Mouse (Mus musculus) limb, embryonic 10.5 days (tissue): Measurements from ENCODE around the gene Nup188. TPM values are rescaled to one million over a fixed set of nuclear protein-coding genes. Genes with fewer than 3 reads are reported as not detected.
A peak's percentile ranks its signal among the peaks of the same experiment; 100 is the strongest.

Experiments
- DNase-seq: peaks from one replicate; pipeline ENCODE4 v3.0.0-alpha.2; 2017; ENCODE audit warnings: low spot score
- H3K27ac ChIP-seq: fragments of 300-500 bp; sonication (generic); 2 replicates; pipeline ENCODE4 v1.5.1; 2016; ENCODE audit warnings: mild to moderate bottlenecking
- H3K27me3 ChIP-seq: fragments of 300-500 bp; sonication (generic); 2 replicates; pipeline ENCODE4 v1.6.1; 2016; ENCODE audit warnings: low read depth, mild to moderate bottlenecking; ENCODE audit not compliant: poor library complexity, severe bottlenecking
- H3K36me3 ChIP-seq: fragments of 300-500 bp; sonication (generic); 2 replicates; pipeline ENCODE4 v1.6.1; 2016; ENCODE audit warnings: mild to moderate bottlenecking, moderate library complexity
- H3K4me1 ChIP-seq: fragments of 300-500 bp; sonication (generic); 2 replicates; pipeline ENCODE4 v1.6.1; 2016
- H3K4me3 ChIP-seq: fragments of 300-500 bp; sonication (generic); 2 replicates; pipeline ENCODE4 v1.5.1; 2016; ENCODE audit warnings: mild to moderate bottlenecking, moderate library complexity
- H3K9me3 ChIP-seq: fragments of 300-500 bp; sonication (generic); replicated peaks from 2 replicates; pipeline ENCODE4 v1.6.1; 2016; ENCODE audit warnings: mild to moderate bottlenecking
- whole genome bisulfite sequencing: fragments of 180-500 bp; shearing (Covaris S2); methylation state at CpG from one replicate; pipeline ENCODE4 v1.1.7; 2016; 5-methylcytosine and 5-hydroxymethylcytosine counted together
- microRNA-seq: library from miRNA; unstranded; fragments of <30 nt; microRNA quantifications from one replicate; pipeline ENCODE4, GENCODE M21; 2017
- polyA plus RNA-seq: library from polyadenylated mRNA; unstranded; fragments of >200 nt; fragmentation: Nextera tagmentation; extraction: Ambion mirVana; gene quantifications from 2 replicates; pipeline ENCODE4 v1.2.1, GENCODE M21; 2016

The Nup188 gene
- polyA plus RNA-seq, 1 experiment from 2014 or later: 74.4 TPM

DNA sequence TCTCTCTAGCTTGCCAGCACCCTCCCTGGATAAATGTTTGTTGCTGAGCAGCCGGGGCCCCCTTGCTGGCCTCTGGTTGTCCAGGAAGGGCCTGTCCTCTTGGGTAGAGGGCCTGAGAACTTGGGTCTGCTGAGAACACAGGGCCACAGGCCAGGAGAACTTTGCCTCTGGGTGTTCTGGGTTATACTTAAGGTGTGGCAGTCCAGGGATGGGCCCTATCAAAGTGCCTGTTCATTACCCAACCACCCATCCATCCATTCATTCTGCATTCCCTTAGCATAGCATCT, 107.1 kb downstream of the Nup188 start:
- no peak for DNase-seq
- H3K4me3 ChIP-seq: peak overlapping the region; percentile 80
- 89% methylated on average over 1 of the region's 1 CpGs for whole genome bisulfite sequencing
- H3K36me3 ChIP-seq: peaks cover 32% of the 10 kb centered on the region
- H3K27me3 ChIP-seq: no peaks in the 10 kb centered on the region
- no peaks in the 10 kb centered on the region for H3K9me3 ChIP-seq
- H3K4me1 ChIP-seq: peaks cover 20% of the 10 kb centered on the region
- H3K27ac ChIP-seq: peak overlapping the region; percentile 85; the same call in 1 of the 2 replicates

Small RNA genes within 50 kb of the gene (microRNA-seq; reads per million reads assigned to microRNA genes)
- gene Gm47292: not detected

Other genes starting within 250 kb of the Nup188 start
- 38.6 and 45.0 TPM in 2 replicates for gene Wdr34, start 237.5 kb upstream of the Nup188 start, polyA plus RNA-seq
- 854 and 929 TPM in 2 replicates for gene Set, start 229.0 kb upstream of the Nup188 start, polyA plus RNA-seq
- 13.5 and 14.7 TPM in 2 replicates for gene Pkn3, start 208.7 kb upstream of the Nup188 start, polyA plus RNA-seq
- gene Zdhhc12, start 192.7 kb upstream of the Nup188 start, polyA plus RNA-seq: 35.6 and 37.2 TPM in 2 replicates
- 6.5 and 9.3 TPM in 2 replicates for gene Zer1, start 161.8 kb upstream of the Nup188 start, polyA plus RNA-seq
- 6.8 and 8.1 TPM in 2 replicates for gene Tbc1d13, start 152.7 kb upstream of the Nup188 start, polyA plus RNA-seq
- 15.2 and 19.5 TPM in 2 replicates for gene Endog, start 114.9 kb upstream of the Nup188 start, polyA plus RNA-seq
- 104 and 107 TPM in 2 replicates for gene Spout1, start 107.9 kb upstream of the Nup188 start, polyA plus RNA-seq
- gene Kyat1, start 80.5 kb upstream of the Nup188 start, polyA plus RNA-seq: 7.5 and 8.4 TPM in 2 replicates
- 44.4 and 46.0 TPM in 2 replicates for gene Lrrc8a, start 48.7 kb upstream of the Nup188 start, polyA plus RNA-seq
- 0.04 and 0.08 TPM in 2 replicates for gene Gm28035, start 45.8 kb upstream of the Nup188 start, polyA plus RNA-seq
- 1.4 and 3.3 TPM in 2 replicates for gene Phyhd1, start 20.2 kb upstream of the Nup188 start, polyA plus RNA-seq
- gene Gm28038, start 5.4 kb upstream of the Nup188 start, polyA plus RNA-seq: not detected in 2 replicates
- gene Dolk, start 63 bp upstream of the Nup188 start, polyA plus RNA-seq: 26.8 and 27.5 TPM in 2 replicates
- 76.5 and 90.3 TPM in 2 replicates for gene Sh3glb2, start 72.9 kb downstream of the Nup188 start, polyA plus RNA-seq
- 30.8 and 33.3 TPM in 2 replicates for gene Miga2, start 77.8 kb downstream of the Nup188 start, polyA plus RNA-seq
- gene Dolpp1, start 105.9 kb downstream of the Nup188 start, polyA plus RNA-seq: 37.6 and 45.4 TPM in 2 replicates
- gene Crat, start 129.4 kb downstream of the Nup188 start, polyA plus RNA-seq: 21.9 and 22.9 TPM in 2 replicates
- 172 and 177 TPM in 2 replicates for gene Ptpa, start 129.6 kb downstream of the Nup188 start, polyA plus RNA-seq
- gene Ier5l, start 187.8 kb downstream of the Nup188 start, polyA plus RNA-seq: 2.2 and 2.9 TPM in 2 replicates